Mouse (Mus musculus): ENCODE results near the gene Dbt. TPM values are rescaled to one million over a fixed set of nuclear protein-coding genes. Genes with fewer than 3 reads are reported as not detected.

The Dbt gene
- total and polyA plus RNA-seq, 2 experiments from 2014 or later, result 9.7 to 13.8 TPM

DNA sequence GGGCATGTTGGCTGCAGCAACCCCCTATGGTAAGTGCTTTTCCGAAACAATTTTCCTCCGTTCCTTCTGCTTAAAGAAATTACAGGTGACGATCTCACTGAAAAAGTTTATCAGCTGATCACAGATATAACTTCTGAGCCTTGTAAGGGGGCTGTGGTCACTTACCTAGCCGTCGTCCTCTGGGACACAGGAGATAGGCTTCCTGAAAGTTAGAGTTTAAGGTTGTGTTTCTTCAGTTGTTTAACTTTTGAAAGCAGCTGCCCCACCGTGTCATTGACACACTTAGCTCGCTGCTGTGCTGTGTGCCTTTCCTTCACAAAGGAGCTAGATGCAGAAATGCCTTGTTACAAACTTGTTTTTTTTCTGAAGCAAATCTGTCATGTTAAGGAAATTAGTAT, 50.2 kb downstream of the Dbt start:
- Histone ChIP-seq H3K27me3 (ENCODE audit: insufficient read depth, low read length) (no peaks in the 10 kb centered on the region), H3K27ac (no peak overlapping the region), H3K9me3 (ENCODE audit: low read length) (0 out of 2 replicates have a peak, but pooled peaks cover 2% of the 10 kb centered on the region), H3K4me3 (ENCODE audit: low read length) (no peak overlapping the region), H3K4me2 (ENCODE audit: low read depth, low read length) (no peak overlapping the region), H3K36me3 (ENCODE audit: insufficient read depth, low read length) (no peaks in the 10 kb centered on the region), H3K4me1 (ENCODE audit: insufficient read depth, low read length) (no peaks in the 10 kb centered on the region), H3K9ac (replicated peaks; ENCODE audit: low read length) (no peak overlapping the region)
- ATAC-seq (no peak), DNase-seq (ENCODE audit: low spot score) (no peak)
- TF ChIP-seq CTCF (IDR thresholded peaks at IDR 0.05; ENCODE audit: low read depth), result no peak
- 79% methylated on average over 7 of the region's 7 CpGs for WGBS

DNA sequence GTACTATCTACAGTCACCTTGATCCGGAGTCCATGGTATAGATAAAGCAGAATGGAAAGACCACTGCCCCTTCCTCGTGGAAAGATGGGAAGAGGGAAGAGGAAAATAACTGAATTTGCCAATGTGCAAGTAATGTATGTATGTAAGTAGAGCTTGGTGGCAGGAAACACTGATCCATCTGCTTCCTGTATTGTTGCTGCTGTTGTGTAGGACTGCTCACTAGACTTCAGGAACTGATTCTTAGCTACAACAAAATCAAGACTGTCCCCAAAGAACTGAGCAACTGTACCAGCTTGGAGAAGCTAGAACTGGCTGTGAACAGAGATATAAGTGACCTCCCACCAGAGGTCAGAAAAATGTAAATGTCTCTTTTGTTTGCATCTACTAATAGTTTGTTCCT, 57.8 kb downstream of the Dbt start:
- Histone ChIP-seq H3K9ac (replicated peaks; ENCODE audit: low read length) (no peak overlapping the region), H3K27me3 (ENCODE audit: insufficient read depth, low read length) (no peaks in the 10 kb centered on the region), H3K27ac (no peak overlapping the region), H3K4me3 (ENCODE audit: low read length) (no peak overlapping the region), H3K36me3 (ENCODE audit: insufficient read depth, low read length) (no peaks in the 10 kb centered on the region), H3K4me2 (ENCODE audit: low read depth, low read length) (no peak overlapping the region), H3K4me1 (ENCODE audit: insufficient read depth, low read length) (no peaks in the 10 kb centered on the region), H3K9me3 (ENCODE audit: low read length) (0 out of 2 replicates have a peak, but pooled peaks cover 2% of the 10 kb centered on the region)
- WGBS, result 76% methylated on average over 2 of the region's 2 CpGs
- no peak for TF ChIP-seq CTCF (IDR thresholded peaks at IDR 0.05; ENCODE audit: low read depth)
- DNase-seq (ENCODE audit: low spot score), result no peak
- no peak for ATAC-seq

- no peak overlapping the region for H3K4me3 ChIP-seq (ENCODE audit: low read length)
- H3K4me2 ChIP-seq (ENCODE audit: low read depth, low read length), result no peak overlapping the region
- no peak overlapping the region for H3K27ac ChIP-seq
- H3K9me3 ChIP-seq (ENCODE audit: low read length), result no peaks in the 10 kb centered on the region
- no peaks in the 10 kb centered on the region for H3K4me1 ChIP-seq (ENCODE audit: insufficient read depth, low read length)
- H3K27me3 ChIP-seq (ENCODE audit: insufficient read depth, low read length), result no peaks in the 10 kb centered on the region
- DNase-seq (ENCODE audit: low spot score) (peak; percentile 34), ATAC-seq (no peak)
- no peak overlapping the region for H3K9ac ChIP-seq (replicated peaks; ENCODE audit: low read length)
- WGBS, result 55% methylated on average over 3 of the region's 3 CpGs
- peak; percentile 54 for TF ChIP-seq CTCF (IDR thresholded peaks at IDR 0.05; ENCODE audit: low read depth)
- H3K36me3 ChIP-seq (ENCODE audit: insufficient read depth, low read length), result peaks cover 10% of the 10 kb centered on the region
Observed at GRCm38 (mm10) chr3:116577286-116577685, 64.4 kb downstream of the Dbt start.

GRCm38 (mm10) chr3:116582201-116582600, 69.3 kb downstream of the Dbt start:
- DNase-seq (ENCODE audit: low spot score) (no peak), ATAC-seq (no peak)
- H3K4me2 ChIP-seq (ENCODE audit: low read depth, low read length), result no peak overlapping the region
- whole genome bisulfite sequencing, result 95% methylated on average over 9 of the region's 9 CpGs
- no peak overlapping the region for H3K9ac ChIP-seq (replicated peaks; ENCODE audit: low read length)
- H3K36me3 ChIP-seq (ENCODE audit: insufficient read depth, low read length), result peaks cover 45% of the 10 kb centered on the region
- H3K9me3 ChIP-seq (ENCODE audit: low read length), result no peaks in the 10 kb centered on the region
- no peak overlapping the region for H3K27ac ChIP-seq
- H3K27me3 ChIP-seq (ENCODE audit: insufficient read depth, low read length), result no peaks in the 10 kb centered on the region
- H3K4me3 ChIP-seq (ENCODE audit: low read length), result no peak overlapping the region
- TF ChIP-seq CTCF (IDR thresholded peaks at IDR 0.05; ENCODE audit: low read depth), result no peak
- H3K4me1 ChIP-seq (ENCODE audit: insufficient read depth, low read length), result no peaks in the 10 kb centered on the region

GRCm38 (mm10) chr3:116594076-116594727, 81.3 kb downstream of the Dbt start:
- peak; percentile 72 for DNase-seq (ENCODE audit: low spot score)
- peak; percentile 85 for ATAC-seq
- no peaks in the 10 kb centered on the region for H3K9me3 ChIP-seq (ENCODE audit: low read length)
- H3K4me2 ChIP-seq (ENCODE audit: low read depth, low read length), result peak overlapping the region; percentile 81
- peaks cover 21% of the 10 kb centered on the region; the same call in 1 of the 2 replicates for H3K36me3 ChIP-seq (ENCODE audit: insufficient read depth, low read length)
- peak overlapping the region; percentile 94 for H3K4me3 ChIP-seq (ENCODE audit: low read length)
- H3K9ac ChIP-seq (replicated peaks; ENCODE audit: low read length), result peak overlapping the region; percentile 66
- H3K27me3 ChIP-seq (ENCODE audit: insufficient read depth, low read length), result no peaks in the 10 kb centered on the region
- H3K4me1 ChIP-seq (ENCODE audit: insufficient read depth, low read length), result no peaks in the 10 kb centered on the region
- TF ChIP-seq CTCF (IDR thresholded peaks at IDR 0.05; ENCODE audit: low read depth), result peak; percentile 51
- H3K27ac ChIP-seq, result peak overlapping the region; percentile 89
- 4% methylated on average over 22 of the region's 22 CpGs for WGBS

DNA sequence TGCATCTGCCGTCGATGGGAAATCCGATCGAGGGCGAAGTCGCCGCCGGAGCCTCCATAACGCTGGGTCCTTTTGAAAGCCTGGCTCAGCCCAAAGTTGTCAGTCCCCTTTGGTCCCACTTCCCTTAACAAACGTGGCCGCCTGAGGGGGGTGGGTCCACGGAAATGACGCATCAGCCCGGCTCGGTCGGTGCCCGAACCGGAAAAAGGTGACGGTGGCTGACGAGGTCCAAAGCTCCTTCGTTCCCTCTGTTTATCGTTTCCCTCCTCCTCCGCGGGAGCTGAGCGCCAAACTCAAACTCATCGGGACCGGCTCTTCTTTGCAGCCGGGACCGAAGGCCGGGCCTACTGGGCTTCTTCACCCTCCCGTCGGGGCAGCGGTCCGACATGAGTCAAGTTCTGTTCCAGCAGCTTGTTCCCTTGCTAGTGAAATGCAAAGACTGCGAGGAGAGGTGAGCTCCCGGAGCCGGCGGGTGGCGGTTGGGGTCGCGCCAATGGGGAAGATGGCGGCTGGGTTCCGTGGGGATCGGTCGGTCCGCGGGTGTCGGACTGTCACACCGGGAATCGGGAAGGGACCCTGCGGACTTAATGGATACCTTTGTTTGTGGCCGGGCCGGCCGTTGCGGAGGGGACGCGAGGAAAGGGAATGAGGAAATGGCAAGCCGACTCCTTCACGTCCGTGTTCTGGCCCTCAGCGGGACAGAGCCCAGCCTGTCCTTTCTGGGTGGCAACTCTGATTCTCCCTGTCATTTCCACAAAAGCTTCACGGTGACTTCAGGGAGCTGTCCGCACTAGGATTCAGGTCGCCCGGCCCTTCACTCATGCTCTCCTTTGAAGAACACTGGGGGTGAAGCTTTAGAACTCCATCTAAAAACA, 82.1 kb downstream of the Dbt start, which contains the start of gene Sass6:
Gene Sass6, plus strand, starts transcription at position 255 of the 875 bp plus-strand sequence.
- ATAC-seq (peak; percentile 98), DNase-seq (ENCODE audit: low spot score) (peak; percentile 99)
- peak within 1 kb of the TSS; percentile 81 for H3K4me2 ChIP-seq (ENCODE audit: low read depth, low read length)
- no peaks in the 10 kb centered on the region for H3K9me3 ChIP-seq (ENCODE audit: low read length)
- H3K4me3 ChIP-seq (ENCODE audit: low read length), result peak within 1 kb of the TSS; percentile 94
- H3K9ac ChIP-seq (replicated peaks; ENCODE audit: low read length), result peak within 1 kb of the TSS; percentile 66
- H3K27me3 ChIP-seq (ENCODE audit: insufficient read depth, low read length), result no peaks in the 10 kb centered on the region
- no peaks in the 10 kb centered on the region for H3K4me1 ChIP-seq (ENCODE audit: insufficient read depth, low read length)
- H3K27ac ChIP-seq, result peak within 1 kb of the TSS; percentile 89
- WGBS, result under 1% methylated on average over 65 of the region's 65 CpGs
- no peak for TF ChIP-seq CTCF (IDR thresholded peaks at IDR 0.05; ENCODE audit: low read depth)
- H3K36me3 ChIP-seq (ENCODE audit: insufficient read depth, low read length), result peaks cover 13% of the 10 kb centered on the region; the same call in 1 of the 2 replicates
